Mouse (Mus musculus) intestine, embryonic 16.5 days (tissue): ENCODE results near the gene Mob1b. TPM values are rescaled to one million over a fixed set of nuclear protein-coding genes. Genes with fewer than 3 reads are reported as not detected.

Experiments used
- ATAC-seq: fragments of 200-750 bp; cut with Nextera tagmentation; 2 replicates; pipeline ENCODE4 v1.8.0; 2017; ENCODE audit warnings: moderate TSS enrichment, moderate library complexity
- H3K27ac ChIP-seq: fragments of 300-500 bp; sonication (generic); 2 replicates; pipeline ENCODE4 v1.5.1; 2014; ENCODE audit warnings: mild to moderate bottlenecking, low read length
- H3K27me3 ChIP-seq: fragments of 300-500 bp; sonication (generic); replicated peaks from 2 replicates; pipeline ENCODE4 v1.6.1; 2014; ENCODE audit warnings: low read length, control low read depth, mixed read lengths; ENCODE audit not compliant: control insufficient read depth, insufficient read depth
- H3K36me3 ChIP-seq: fragments of 300-500 bp; sonication (generic); 2 replicates; pipeline ENCODE4 v1.6.1; 2014; ENCODE audit warnings: low read length, control low read depth; ENCODE audit not compliant: control insufficient read depth, insufficient read depth
- H3K4me1 ChIP-seq: fragments of 300-500 bp; sonication (generic); 2 replicates; pipeline ENCODE4 v1.6.1; 2014; ENCODE audit warnings: low read length, control low read depth, mixed read lengths; ENCODE audit not compliant: control insufficient read depth, insufficient read depth
- H3K4me2 ChIP-seq: fragments of 300-500 bp; sonication (generic); 2 replicates; pipeline ENCODE4 v1.6.1; 2014; ENCODE audit warnings: low read depth, low read length, control low read depth
- H3K4me3 ChIP-seq: fragments of 300-500 bp; sonication (generic); 2 replicates; pipeline ENCODE4 v1.5.1; 2014; ENCODE audit warnings: mild to moderate bottlenecking, low read length
- H3K9ac ChIP-seq: fragments of 300-500 bp; sonication (generic); 2 replicates; pipeline ENCODE4 v1.6.1; 2014; ENCODE audit warnings: low read depth, low read length
- H3K9me3 ChIP-seq: fragments of 300-500 bp; sonication (generic); 2 replicates; pipeline ENCODE4 v1.6.1; 2016; ENCODE audit warnings: low read length, control low read depth; ENCODE audit not compliant: control insufficient read depth
- WGBS: fragments of 180-500 bp; shearing (Covaris S2); extraction: QIAGEN DNeasy Blood & Tissue Kit; methylation state at CpG from one replicate; pipeline ENCODE4 v1.1.7; 2014; 5-methylcytosine and 5-hydroxymethylcytosine counted together
- polyA plus RNA-seq: library from polyadenylated mRNA; unstranded; fragments of >200 nt; fragmentation: Nextera tagmentation; extraction: Ambion mirVana; gene quantifications from 2 replicates; pipeline ENCODE4 v1.2.1, GENCODE M21; 2015

The Mob1b gene
- polyA plus RNA-seq, 1 experiment from 2014 or later: 8.7 TPM

- no peak overlapping the region for H3K4me3 ChIP-seq
- H3K36me3 ChIP-seq: no peaks in the 10 kb centered on the region
- no peak for ATAC-seq
- H3K4me2 ChIP-seq: no peak overlapping the region
- H3K27ac ChIP-seq: no peak overlapping the region
- no peaks in the 10 kb centered on the region for H3K4me1 ChIP-seq
- no peaks in the 10 kb centered on the region for H3K27me3 ChIP-seq
- no peak overlapping the region for H3K9ac ChIP-seq
- H3K9me3 ChIP-seq: no peaks in the 10 kb centered on the region
- 77% methylated on average over 5 of the region's 5 CpGs for WGBS
These were observed 23.4 kb upstream of the Mob1b start for GRCm38 (mm10) chr5:88697291-88697690.

- H3K27me3 ChIP-seq: no peaks in the 10 kb centered on the region
- H3K4me3 ChIP-seq: no peak overlapping the region
- no peaks in the 10 kb centered on the region for H3K4me1 ChIP-seq
- no peaks in the 10 kb centered on the region for H3K36me3 ChIP-seq
- 50% methylated on average over 4 of the region's 4 CpGs for WGBS
- H3K27ac ChIP-seq: no peak overlapping the region
- no peaks in the 10 kb centered on the region for H3K9me3 ChIP-seq
- no peak overlapping the region for H3K4me2 ChIP-seq
- no peak overlapping the region for H3K9ac ChIP-seq
- ATAC-seq: no peak
These were observed 21.3 kb upstream of the Mob1b start for GRCm38 (mm10) chr5:88699251-88699913.

GRCm38 (mm10) chr5:88702041-88702440 is 18.6 kb upstream of the Mob1b start:
- Histone ChIP-seq H3K4me1 (no peaks in the 10 kb centered on the region), H3K36me3 (no peaks in the 10 kb centered on the region), H3K9ac (no peak overlapping the region), H3K9me3 (no peaks in the 10 kb centered on the region), H3K27me3 (no peaks in the 10 kb centered on the region), H3K27ac (no peak overlapping the region), H3K4me3 (no peak overlapping the region), H3K4me2 (no peak overlapping the region)
- peak; percentile 86 for ATAC-seq
- WGBS: 49% methylated on average over 4 of the region's 4 CpGs

DNA sequence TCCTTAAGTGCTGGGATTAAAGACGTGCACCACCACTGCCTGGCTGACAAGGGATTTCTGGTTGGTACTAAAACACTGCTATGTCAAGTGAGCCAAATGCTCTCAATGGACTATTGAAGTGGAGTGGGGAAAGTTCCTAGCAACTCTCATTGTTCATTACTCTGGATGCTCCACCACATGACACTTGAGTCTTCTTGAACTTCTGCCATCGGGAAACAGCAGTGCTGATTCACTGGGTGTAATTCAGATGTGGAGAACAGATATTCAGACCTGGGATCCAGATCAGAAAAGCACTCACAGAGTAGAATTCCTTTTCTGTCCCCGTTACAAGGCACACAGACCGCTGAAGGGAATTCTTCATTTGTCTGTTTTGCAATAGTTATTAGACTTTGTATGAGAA is 17.1 kb upstream of the Mob1b start:
- WGBS: 85% methylated on average over 4 of the region's 4 CpGs

DNA sequence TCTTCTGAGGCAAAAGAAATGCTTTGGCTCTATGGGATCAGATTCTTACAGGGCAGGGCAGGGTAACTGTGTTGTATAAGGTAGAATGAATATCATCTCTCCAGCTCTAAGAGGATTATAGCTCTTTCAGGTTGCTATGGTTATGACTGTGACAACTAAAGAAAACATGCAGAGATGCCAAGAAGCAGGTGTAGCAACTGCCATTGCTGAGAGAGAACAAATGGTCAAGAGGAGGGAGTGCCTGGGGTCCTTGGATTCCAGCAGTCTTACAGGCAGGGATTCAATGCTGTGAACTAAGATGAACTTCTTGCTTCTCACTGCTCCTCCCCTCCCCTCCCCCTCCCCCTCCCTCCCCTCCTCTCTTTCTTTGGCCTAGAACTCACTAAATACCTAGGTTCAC is 9.5 kb upstream of the Mob1b start:
- no peaks in the 10 kb centered on the region for H3K36me3 ChIP-seq
- no peaks in the 10 kb centered on the region for H3K4me1 ChIP-seq
- no peak overlapping the region for H3K9ac ChIP-seq
- no peak overlapping the region for H3K4me3 ChIP-seq
- H3K4me2 ChIP-seq: no peak overlapping the region
- no peaks in the 10 kb centered on the region for H3K9me3 ChIP-seq
- ATAC-seq: peak; percentile 38
- H3K27me3 ChIP-seq: no peaks in the 10 kb centered on the region
- no peak overlapping the region; the same call in 1 of the 2 replicates for H3K27ac ChIP-seq

More for the DNA sequence above, 17.1 kb upstream of the Mob1b start:
- ATAC-seq: no peak
- Histone ChIP-seq H3K9ac (no peak overlapping the region), H3K27me3 (no peaks in the 10 kb centered on the region), H3K27ac (no peak overlapping the region), H3K9me3 (no peaks in the 10 kb centered on the region), H3K36me3 (no peaks in the 10 kb centered on the region), H3K4me3 (no peak overlapping the region), H3K4me2 (no peak overlapping the region), H3K4me1 (no peaks in the 10 kb centered on the region)

DNA sequence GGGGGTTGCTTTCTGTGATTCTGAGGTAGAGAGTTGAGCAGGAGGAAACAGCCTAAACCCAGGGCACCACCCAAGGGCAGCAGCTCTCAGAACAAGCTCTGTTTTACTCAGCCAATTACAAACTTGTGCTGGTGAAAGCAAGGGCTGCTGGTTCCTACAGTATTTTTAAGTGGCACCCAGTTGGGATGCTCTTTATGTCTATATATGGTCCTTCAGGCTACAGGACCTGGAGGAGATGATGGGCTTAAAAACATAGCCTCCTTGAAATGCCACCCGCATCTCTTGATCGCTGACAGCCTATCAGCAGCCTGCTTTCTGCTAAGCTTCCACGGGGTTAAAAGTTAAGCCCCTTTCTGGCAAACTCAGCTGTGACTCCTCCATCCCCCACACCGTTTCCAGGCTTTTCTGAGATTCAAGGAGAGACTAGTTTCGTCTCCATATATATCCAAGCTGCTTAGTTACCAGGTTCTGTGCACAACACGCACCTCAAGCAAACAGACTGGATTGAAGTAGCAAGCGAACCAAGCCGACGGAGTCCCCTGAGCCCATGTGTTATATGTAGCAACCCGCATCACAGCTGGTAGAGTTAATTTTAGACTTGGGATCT is 8.9 kb upstream of the Mob1b start:
- peak; percentile 73 for ATAC-seq
- Histone ChIP-seq H3K27me3 (no peaks in the 10 kb centered on the region), H3K4me2 (no peak overlapping the region), H3K27ac (peak overlapping the region; percentile 26; the same call in 1 of the 2 replicates), H3K4me3 (no peak overlapping the region), H3K4me1 (no peaks in the 10 kb centered on the region), H3K9me3 (no peaks in the 10 kb centered on the region), H3K9ac (no peak overlapping the region), H3K36me3 (no peaks in the 10 kb centered on the region)
- WGBS: 32% methylated on average over 10 of the region's 10 CpGs

- H3K4me3 ChIP-seq: no peak overlapping the region
- no peaks in the 10 kb centered on the region for H3K4me1 ChIP-seq
- no peak for ATAC-seq
- no peak overlapping the region for H3K9ac ChIP-seq
- no peak overlapping the region for H3K4me2 ChIP-seq
- no peaks in the 10 kb centered on the region for H3K27me3 ChIP-seq
- WGBS: 71% methylated on average over 6 of the region's 6 CpGs
- H3K9me3 ChIP-seq: no peaks in the 10 kb centered on the region
- H3K27ac ChIP-seq: no peak overlapping the region; the same call in 1 of the 2 replicates
- no peaks in the 10 kb centered on the region for H3K36me3 ChIP-seq
These were observed 8.3 kb upstream of the Mob1b start for GRCm38 (mm10) chr5:88712328-88712727.

DNA sequence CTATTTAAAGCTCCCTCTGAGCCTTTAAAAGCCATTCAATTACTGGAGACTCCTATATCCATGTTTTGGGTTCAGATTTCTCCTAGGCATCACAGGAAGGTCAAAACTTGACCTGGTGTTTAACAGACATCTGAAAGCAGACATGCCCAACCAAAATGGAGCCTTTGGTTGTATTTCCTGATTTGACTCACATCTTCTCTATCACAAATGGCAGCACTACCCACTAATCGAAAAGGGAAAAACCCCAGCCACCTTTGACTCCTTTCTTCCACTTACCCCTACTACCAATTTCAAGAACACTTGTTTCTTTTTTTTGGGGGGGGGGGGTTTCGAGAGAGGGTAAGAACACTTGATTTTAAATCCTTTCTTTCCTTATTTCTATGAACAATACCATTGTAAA is 3.7 kb upstream of the Mob1b start:
- Histone ChIP-seq H3K27ac (no peak overlapping the region), H3K4me2 (no peak overlapping the region), H3K4me3 (no peak overlapping the region), H3K9me3 (no peaks in the 10 kb centered on the region), H3K27me3 (no peaks in the 10 kb centered on the region), H3K36me3 (no peaks in the 10 kb centered on the region), H3K4me1 (peaks cover 3% of the 10 kb centered on the region), H3K9ac (no peak overlapping the region)
- ATAC-seq: no peak
- 86% methylated on average over 2 of the region's 2 CpGs for WGBS

DNA sequence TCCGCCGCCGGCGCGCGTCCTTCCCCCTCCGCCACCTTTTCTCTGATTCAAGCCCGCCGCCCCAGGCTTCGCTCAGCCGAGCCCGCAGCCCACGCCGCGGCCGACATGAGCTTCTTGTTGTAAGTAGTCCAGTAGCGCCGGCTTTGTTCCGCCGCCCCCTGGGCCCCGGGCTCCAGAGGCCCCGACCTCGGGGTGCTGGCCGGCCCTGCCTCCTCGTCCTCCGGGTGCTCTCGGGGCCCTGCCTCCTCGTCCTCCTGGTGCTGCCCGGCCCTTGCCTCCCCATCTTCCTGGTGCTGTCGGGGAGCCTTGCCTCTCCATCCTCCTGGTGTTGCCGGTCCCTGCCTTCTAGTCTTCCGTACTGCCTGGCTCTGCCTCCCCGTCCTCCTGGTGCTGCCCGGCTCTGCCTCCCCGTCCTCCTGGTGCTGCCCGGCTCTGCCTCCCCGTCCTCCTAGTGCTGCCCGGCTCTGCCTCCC is 384 bp downstream of the Mob1b start:
- peak; percentile 72 for ATAC-seq
- peaks cover 16% of the 10 kb centered on the region for H3K4me1 ChIP-seq
- under 1% methylated on average over 32 of the region's 38 CpGs for WGBS
- no peaks in the 10 kb centered on the region for H3K27me3 ChIP-seq
- H3K9me3 ChIP-seq: no peaks in the 10 kb centered on the region
- H3K36me3 ChIP-seq: no peaks in the 10 kb centered on the region
- peak overlapping the region; percentile 96 for H3K9ac ChIP-seq
- peak overlapping the region; percentile 100 for H3K4me3 ChIP-seq
- peak overlapping the region; percentile 94 for H3K4me2 ChIP-seq
- H3K27ac ChIP-seq: peak overlapping the region; percentile 94
